Mouse (Mus musculus): ENCODE measurements around the gene Zfp60.

Zfp60 gene

GRCm38 (mm10) chr7:27731281-27731883 lies at the start of gene Zfp60:
Gene Zfp60 (plus strand): TSS chr7:27731389.
- DNase-seq (ENCODE audit: low read depth), result peak; percentile 92

- DNase-seq (ENCODE audit: low read depth), result peak; percentile 59
These were observed 48.0 kb upstream of the Zfp60 start for GRCm38 (mm10) chr7:27683218-27683617.

- DNase-seq (ENCODE audit: low read depth), result no peak
These were observed 46.0 kb upstream of the Zfp60 start for GRCm38 (mm10) chr7:27685220-27685619.

GRCm38 (mm10) chr7:27685681-27686080 lies 45.5 kb upstream of the Zfp60 start:
- DNase-seq (ENCODE audit: low read depth), result peak; percentile 76

- DNase-seq (ENCODE audit: low read depth), result no peak
These were observed 44.1 kb upstream of the Zfp60 start for GRCm38 (mm10) chr7:27687043-27687442.

- no peak for DNase-seq (ENCODE audit: low read depth)
These were observed 43.4 kb upstream of the Zfp60 start for GRCm38 (mm10) chr7:27687836-27688235.

GRCm38 (mm10) chr7:27688246-27688788 lies 42.9 kb upstream of the Zfp60 start:
- no peak for DNase-seq (ENCODE audit: low read depth)

- peak; percentile 96 for DNase-seq (ENCODE audit: low read depth)
These were observed 42.2 kb upstream of the Zfp60 start, which contains the start of gene Zfp607b for GRCm38 (mm10) chr7:27688815-27689612. Gene Zfp607b (plus strand): TSS chr7:27689340.

- peak; percentile 66 for DNase-seq (ENCODE audit: low read depth)
These were observed 40.1 kb upstream of the Zfp60 start for GRCm38 (mm10) chr7:27691076-27691475.

- no peak for DNase-seq (ENCODE audit: low read depth)
These were observed 34.5 kb upstream of the Zfp60 start for GRCm38 (mm10) chr7:27696711-27697110.

- DNase-seq (ENCODE audit: low read depth), result no peak
These were observed 20.8 kb upstream of the Zfp60 start for GRCm38 (mm10) chr7:27710402-27710801.

- DNase-seq (ENCODE audit: low read depth), result no peak
These were observed 9.2 kb upstream of the Zfp60 start for GRCm38 (mm10) chr7:27721951-27722350.

- peak; percentile 89 for DNase-seq (ENCODE audit: low read depth)
These were observed 5.3 kb upstream of the Zfp60 start for GRCm38 (mm10) chr7:27725566-27726538.

- no peak for DNase-seq (ENCODE audit: low read depth)
These were observed 3.7 kb upstream of the Zfp60 start for GRCm38 (mm10) chr7:27727471-27727870.

GRCm38 (mm10) chr7:27731946-27732345 lies 757 bp downstream of the Zfp60 start:
- DNase-seq (ENCODE audit: low read depth), result peak; percentile 31

GRCm38 (mm10) chr7:27732508-27732907 lies 1.3 kb downstream of the Zfp60 start:
- peak; percentile 12 for DNase-seq (ENCODE audit: low read depth)

GRCm38 (mm10) chr7:27735457-27735856 lies 4.3 kb downstream of the Zfp60 start:
- no peak for DNase-seq (ENCODE audit: low read depth)

- no peak for DNase-seq (ENCODE audit: low read depth)
These were observed 25.3 kb downstream of the Zfp60 start for GRCm38 (mm10) chr7:27756351-27757047.

GRCm38 (mm10) chr7:27757048-27757375 lies 25.8 kb downstream of the Zfp60 start:
- no peak for DNase-seq (ENCODE audit: low read depth)

GRCm38 (mm10) chr7:27765176-27765886 lies 34.1 kb downstream of the Zfp60 start:
- DNase-seq (ENCODE audit: low read depth), result no peak

GRCm38 (mm10) chr7:27789306-27789705 lies 58.1 kb downstream of the Zfp60 start:
- peak; percentile 89 for DNase-seq (ENCODE audit: low read depth)

Measured in NIH3T3 (cell line).